In the genomic region with DNA sequence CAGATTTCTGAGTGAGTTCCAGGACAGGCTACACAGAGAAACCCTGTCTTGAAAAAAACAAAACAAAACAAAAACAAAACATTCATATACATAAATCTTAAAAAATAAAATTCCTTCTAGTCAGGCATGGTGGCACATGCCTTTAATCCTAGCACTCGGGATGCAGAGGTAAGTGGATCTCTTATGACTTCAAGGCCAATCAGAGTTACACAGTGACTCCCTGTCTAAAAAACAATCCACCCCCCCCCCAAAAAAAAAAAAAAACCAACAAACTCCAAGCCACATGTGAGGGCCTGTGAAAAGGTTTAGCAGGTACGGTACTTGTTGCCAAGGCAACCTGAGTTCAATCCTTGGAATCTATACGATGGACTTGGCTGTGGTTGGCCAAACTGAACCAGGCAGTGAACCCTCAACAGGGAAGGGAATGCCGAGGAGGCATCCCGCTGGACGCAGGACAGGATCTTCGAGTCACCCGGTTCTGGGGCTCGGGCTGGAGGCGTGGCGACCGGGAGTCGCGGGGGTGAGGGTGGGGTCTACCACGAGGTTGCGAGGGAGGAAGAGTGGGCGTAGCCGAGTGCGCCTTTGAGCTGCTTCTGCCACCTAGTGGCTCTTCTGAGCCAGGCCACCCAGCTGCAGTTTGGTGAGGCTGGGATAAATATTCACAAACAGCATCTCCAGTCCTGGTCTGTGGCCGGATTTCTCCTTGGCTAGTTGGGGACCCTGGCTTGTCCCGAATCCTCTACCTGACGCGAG, we compare ENCODE assay signal across 8 mouse cellular contexts. TPM values are rescaled to one million over a fixed set of nuclear protein-coding genes. Genes with fewer than 3 reads are reported as not detected.
DNase-seq lines count a peak whose midpoint lies in the region; ATAC-seq lines count a peak whose summit lies in the region.

No protein-coding gene starts in this region.

- no peak overlapping the region; the same call in none of the 2 replicates for H3K27ac ChIP-seq in embryonic facial prominence, embryonic 14.5 days (replicated peaks; ENCODE audit: low read depth, low read length)
- no peak overlapping the region for H3K27ac ChIP-seq in limb, embryonic 15.5 days

- H3K36me3 ChIP-seq in embryonic facial prominence, embryonic 14.5 days (ENCODE audit: control insufficient read depth, insufficient read depth, low read length): peaks cover 16% of the 10 kb centered on the region; the same call in 1 of the 2 replicates
- peaks cover 17% of the 10 kb centered on the region for H3K36me3 ChIP-seq in limb, embryonic 15.5 days

- 2% methylated on average over 23 of the region's 23 CpGs for WGBS in embryonic facial prominence, embryonic 14.5 days
- 3% methylated on average over 23 of the region's 23 CpGs for WGBS in limb, embryonic 15.5 days

- H3K4me2 ChIP-seq in embryonic facial prominence, embryonic 14.5 days (ENCODE audit: low read depth, low read length): peak overlapping the region; percentile 72
- peak overlapping the region; percentile 77 for H3K4me2 ChIP-seq in limb, embryonic 15.5 days

- ATAC-seq in embryonic facial prominence, embryonic 14.5 days (ENCODE audit: low read depth): peak; percentile 64
- peak; percentile 66; the same call in 1 of the 2 replicates for ATAC-seq in limb, embryonic 15.5 days (ENCODE audit: insufficient number of reproducible peaks, low FRiP score, low TSS enrichment, low read depth)

- no peaks in the 10 kb centered on the region for H3K9me3 ChIP-seq in embryonic facial prominence, embryonic 14.5 days (ENCODE audit: control insufficient read depth, low read length)
- no peaks in the 10 kb centered on the region for H3K9me3 ChIP-seq in limb, embryonic 15.5 days

- peak overlapping the region; percentile 28; the same call in 1 of the 2 replicates for H3K9ac ChIP-seq in embryonic facial prominence, embryonic 14.5 days (ENCODE audit: low read depth, low read length)
- H3K9ac ChIP-seq in limb, embryonic 15.5 days: 0 out of 2 replicates have a peak overlapping the region, but pooled peaks have one; percentile 8

- DNase-seq in B cell, adult 2 months: peak; percentile 81 to 82
- DNase-seq in adrenal gland, postnatal 4 days (ENCODE audit: low spot score in 2 of 2): peak; percentile 55 to 69
- peak; percentile 94 for DNase-seq in embryonic facial prominence, embryonic 14.5 days (ENCODE audit: low spot score)
- peak; percentile 80 for DNase-seq in heart, adult 9 months (ENCODE audit: low spot score in 2 of 2)
- DNase-seq in kidney, adult 9 months: peak; percentile 86
- peak; percentile 32 to 53 for DNase-seq in monocyte, adult 2 months (ENCODE audit: low read depth in 1 of 2, low spot score in 2 of 2)
- DNase-seq in spleen, postnatal 14 days (ENCODE audit: low spot score in 2 of 2): peak; percentile 45 to 66

- H3K27me3 ChIP-seq in embryonic facial prominence, embryonic 14.5 days (replicated peaks; ENCODE audit: control insufficient read depth, insufficient read depth, low read length): no peaks in the 10 kb centered on the region
- H3K27me3 ChIP-seq in limb, embryonic 15.5 days: peaks cover 6% of the 10 kb centered on the region; the same call in 1 of the 2 replicates

- peaks cover 9% of the 10 kb centered on the region for H3K4me1 ChIP-seq in embryonic facial prominence, embryonic 14.5 days (ENCODE audit: control insufficient read depth, insufficient read depth, low read length)
- peaks cover 34% of the 10 kb centered on the region for H3K4me1 ChIP-seq in limb, embryonic 15.5 days

- peak overlapping the region; percentile 37 for H3K4me3 ChIP-seq in embryonic facial prominence, embryonic 14.5 days (ENCODE audit: low read depth, low read length)
- peak overlapping the region; percentile 41 for H3K4me3 ChIP-seq in limb, embryonic 15.5 days

RNA-seq across cellular contexts. Expression of a gene that starts 15.2 kb away (rescaled TPM):
- 10 to 100 TPM; 37.9 to 38.6 TPM for total RNA-seq in adrenal gland, postnatal 4 days (2021)
- polyA plus RNA-seq in embryonic facial prominence, embryonic 14.5 days (2014; fragmentation: Nextera tagmentation; extraction: Ambion mirVana): 8.9 and 9.5 TPM in 2 replicates
- 7.8 and 8.4 TPM in 2 replicates for polyA plus RNA-seq in limb, embryonic 15.5 days (2015; fragmentation: Nextera tagmentation; extraction: Ambion mirVana)

RNA-seq across cellular contexts. Expression of a gene that starts 37.8 kb away (rescaled TPM):
- total RNA-seq in adrenal gland, postnatal 4 days (2021): 10 to 100 TPM; 25.6 to 27.4 TPM
- 3.0 and 3.1 TPM in 2 replicates for polyA plus RNA-seq in embryonic facial prominence, embryonic 14.5 days (2014; fragmentation: Nextera tagmentation; extraction: Ambion mirVana)
- polyA plus RNA-seq in limb, embryonic 15.5 days (2015; fragmentation: Nextera tagmentation; extraction: Ambion mirVana): 3.4 and 4.4 TPM in 2 replicates

RNA-seq across cellular contexts. Expression of a gene that starts 48.3 kb away (rescaled TPM):
- total RNA-seq in adrenal gland, postnatal 4 days (2021): 10 to 100 TPM; 10.3 to 11.1 TPM
- polyA plus RNA-seq in embryonic facial prominence, embryonic 14.5 days (2014; fragmentation: Nextera tagmentation; extraction: Ambion mirVana): 0.08 and 0.15 TPM in 2 replicates
- polyA plus RNA-seq in limb, embryonic 15.5 days (2015; fragmentation: Nextera tagmentation; extraction: Ambion mirVana): 0.09 and 0.10 TPM in 2 replicates

Comparison
In these comparisons a context has a peak if more than half of its experiments do, and no peak if none do; other contexts are left out.
1. DNase-seq: peak in every context shown above with its lines; median percentile 94 in embryonic facial prominence, embryonic 14.5 days; 86 in kidney, adult 9 months; 82 in B cell, adult 2 months; 80 in heart, adult 9 months; 62 in adrenal gland, postnatal 4 days; 56 in spleen, postnatal 14 days; 42 in monocyte, adult 2 months.